Mouse (Mus musculus): ENCODE measurements around the gene Ppp1cc. TPM values are rescaled to one million over a fixed set of nuclear protein-coding genes. Genes with fewer than 3 reads are reported as not detected.
A peak's percentile ranks its signal among the peaks of the same experiment; 100 is the strongest.

Gene Ppp1cc
- total RNA-seq, 1 experiment, result 265 TPM

GRCm38 (mm10) chr5:122189115-122189514, 31.0 kb downstream of the Ppp1cc start:
- TF ChIP-seq ZNF384 (IDR thresholded peaks at IDR 0.05; ENCODE audit: low read depth, low read length) (no peak), MAFK (IDR thresholded peaks at IDR 0.05; ENCODE audit: insufficient read depth, low read depth, low read length) (no peak), CHD2 (IDR thresholded peaks at IDR 0.05; ENCODE audit: low read depth, low read length) (no peak), HCFC1 (IDR thresholded peaks at IDR 0.05; ENCODE audit: borderline replicate concordance, insufficient read depth, low read length) (no peak), ZC3H11A (IDR thresholded peaks at IDR 0.05; ENCODE audit: borderline replicate concordance, low read depth, low read length) (no peak)
- no peak for DNase-seq (ENCODE audit: low read depth, low spot score)
- peaks cover 4 to 20% of the 10 kb centered on the region in 2 experiments; a peak in 3 of 4 replicates for H3K4me1 ChIP-seq (ENCODE audit: control insufficient read depth in 2 of 2, insufficient read depth in 2 of 2, low read length in 2 of 2, poor library complexity in 1 of 2)
- H3K27ac ChIP-seq (ENCODE audit: insufficient read depth, low read depth, low read length, poor library complexity, severe bottlenecking), result no peak overlapping the region
- no peaks in the 10 kb centered on the region for H3K9me3 ChIP-seq (ENCODE audit: control insufficient read depth, insufficient read depth, low read depth, low read length)
- H3K36me3 ChIP-seq (ENCODE audit: control insufficient read depth, insufficient read depth, low read length, poor library complexity, severe bottlenecking), result no peaks in the 10 kb centered on the region
- in situ Hi-C loops (cut with MboI; ENCODE audit: low sequenced_read_pairs in 2 of 2, unreplicated experiment in 2 of 2), result no loop called here
- no peak overlapping the region for H3K9ac ChIP-seq (ENCODE audit: insufficient read depth, low read depth, low read length, poor library complexity, severe bottlenecking)
- H3K4me3 ChIP-seq (ENCODE audit: insufficient read depth in 1 of 2, low read depth in 1 of 2, low read length in 2 of 2, poor library complexity in 1 of 2, severe bottlenecking in 1 of 2), result no peak overlapping the region

- no peaks in the 10 kb centered on the region for H3K36me3 ChIP-seq (ENCODE audit: control insufficient read depth, insufficient read depth, low read length, poor library complexity, severe bottlenecking)
- H3K9me3 ChIP-seq (ENCODE audit: control insufficient read depth, insufficient read depth, low read depth, low read length), result no peaks in the 10 kb centered on the region
- DNase-seq (ENCODE audit: low read depth, low spot score), result no peak
- H3K9ac ChIP-seq (ENCODE audit: insufficient read depth, low read depth, low read length, poor library complexity, severe bottlenecking), result no peak overlapping the region
- TF ChIP-seq ZC3H11A (IDR thresholded peaks at IDR 0.05; ENCODE audit: borderline replicate concordance, low read depth, low read length), result no peak
- TF ChIP-seq CHD2 (IDR thresholded peaks at IDR 0.05; ENCODE audit: low read depth, low read length), result no peak
- TF ChIP-seq HCFC1 (IDR thresholded peaks at IDR 0.05; ENCODE audit: borderline replicate concordance, insufficient read depth, low read length), result no peak
- no peak for TF ChIP-seq ZNF384 (IDR thresholded peaks at IDR 0.05; ENCODE audit: low read depth, low read length)
- TF ChIP-seq MAFK (IDR thresholded peaks at IDR 0.05; ENCODE audit: insufficient read depth, low read depth, low read length), result no peak
- peaks cover 4 to 20% of the 10 kb centered on the region in 2 experiments; a peak in 3 of 4 replicates for H3K4me1 ChIP-seq (ENCODE audit: control insufficient read depth in 2 of 2, insufficient read depth in 2 of 2, low read length in 2 of 2, poor library complexity in 1 of 2)
- H3K4me3 ChIP-seq (ENCODE audit: insufficient read depth in 1 of 2, low read depth in 1 of 2, low read length in 2 of 2, poor library complexity in 1 of 2, severe bottlenecking in 1 of 2), result no peak overlapping the region
- in situ Hi-C loops (cut with MboI; ENCODE audit: low sequenced_read_pairs in 2 of 2, unreplicated experiment in 2 of 2), result no loop called here
- H3K27ac ChIP-seq (ENCODE audit: insufficient read depth, low read depth, low read length, poor library complexity, severe bottlenecking), result peak overlapping the region; percentile 56; the same call in 1 of the 2 replicates
Observed at GRCm38 (mm10) chr5:122190465-122190864, 32.4 kb downstream of the Ppp1cc start.

GRCm38 (mm10) chr5:122191269-122192063, 33.4 kb downstream of the Ppp1cc start:
- no peaks in the 10 kb centered on the region for H3K9me3 ChIP-seq (ENCODE audit: control insufficient read depth, insufficient read depth, low read depth, low read length)
- TF ChIP-seq MAFK (IDR thresholded peaks at IDR 0.05; ENCODE audit: insufficient read depth, low read depth, low read length) (no peak), CHD2 (IDR thresholded peaks at IDR 0.05; ENCODE audit: low read depth, low read length) (peak; percentile 82; the same call in 1 of the 2 replicates), ZNF384 (IDR thresholded peaks at IDR 0.05; ENCODE audit: low read depth, low read length) (peak; percentile 93), ZC3H11A (IDR thresholded peaks at IDR 0.05; ENCODE audit: borderline replicate concordance, low read depth, low read length) (no peak), HCFC1 (IDR thresholded peaks at IDR 0.05; ENCODE audit: borderline replicate concordance, insufficient read depth, low read length) (no peak)
- DNase-seq (ENCODE audit: low read depth, low spot score), result peak; percentile 77
- H3K36me3 ChIP-seq (ENCODE audit: control insufficient read depth, insufficient read depth, low read length, poor library complexity, severe bottlenecking), result no peaks in the 10 kb centered on the region
- peak overlapping the region in 1 of 2 experiments; percentile 3; a peak in 1 of 4 replicates for H3K4me3 ChIP-seq (ENCODE audit: insufficient read depth in 1 of 2, low read depth in 1 of 2, low read length in 2 of 2, poor library complexity in 1 of 2, severe bottlenecking in 1 of 2)
- peaks cover 4 to 20% of the 10 kb centered on the region in 2 experiments; a peak in 3 of 4 replicates for H3K4me1 ChIP-seq (ENCODE audit: control insufficient read depth in 2 of 2, insufficient read depth in 2 of 2, low read length in 2 of 2, poor library complexity in 1 of 2)
- peak overlapping the region; percentile 93 for H3K27ac ChIP-seq (ENCODE audit: insufficient read depth, low read depth, low read length, poor library complexity, severe bottlenecking)
- peak overlapping the region; percentile 59 for H3K9ac ChIP-seq (ENCODE audit: insufficient read depth, low read depth, low read length, poor library complexity, severe bottlenecking)
- in situ Hi-C loops (cut with MboI; ENCODE audit: low sequenced_read_pairs in 2 of 2, unreplicated experiment in 2 of 2), result no loop called here

- no peak overlapping the region for H3K9ac ChIP-seq (ENCODE audit: insufficient read depth, low read depth, low read length, poor library complexity, severe bottlenecking)
- H3K4me1 ChIP-seq (ENCODE audit: control insufficient read depth in 2 of 2, insufficient read depth in 2 of 2, low read length in 2 of 2, poor library complexity in 1 of 2), result peaks cover 4 to 20% of the 10 kb centered on the region in 2 experiments; a peak in 3 of 4 replicates
- no peak overlapping the region for H3K4me3 ChIP-seq (ENCODE audit: insufficient read depth in 1 of 2, low read depth in 1 of 2, low read length in 2 of 2, poor library complexity in 1 of 2, severe bottlenecking in 1 of 2)
- DNase-seq (ENCODE audit: low read depth, low spot score), result no peak
- H3K27ac ChIP-seq (ENCODE audit: insufficient read depth, low read depth, low read length, poor library complexity, severe bottlenecking), result no peak overlapping the region
- no peak for TF ChIP-seq HCFC1 (IDR thresholded peaks at IDR 0.05; ENCODE audit: borderline replicate concordance, insufficient read depth, low read length)
- peak; percentile 92 for TF ChIP-seq ZNF384 (IDR thresholded peaks at IDR 0.05; ENCODE audit: low read depth, low read length)
- TF ChIP-seq CHD2 (IDR thresholded peaks at IDR 0.05; ENCODE audit: low read depth, low read length), result no peak
- TF ChIP-seq MAFK (IDR thresholded peaks at IDR 0.05; ENCODE audit: insufficient read depth, low read depth, low read length), result no peak
- TF ChIP-seq ZC3H11A (IDR thresholded peaks at IDR 0.05; ENCODE audit: borderline replicate concordance, low read depth, low read length), result no peak
- no peaks in the 10 kb centered on the region for H3K36me3 ChIP-seq (ENCODE audit: control insufficient read depth, insufficient read depth, low read length, poor library complexity, severe bottlenecking)
- in situ Hi-C loops (cut with MboI; ENCODE audit: low sequenced_read_pairs in 2 of 2, unreplicated experiment in 2 of 2), result no loop called here
- H3K9me3 ChIP-seq (ENCODE audit: control insufficient read depth, insufficient read depth, low read depth, low read length), result no peaks in the 10 kb centered on the region
Observed at GRCm38 (mm10) chr5:122192347-122192746, 34.3 kb downstream of the Ppp1cc start.
